Mouse (Mus musculus) embryonic facial prominence, embryonic 15.5 days (tissue): ENCODE measurements around the gene Ablim2. TPM values are rescaled to one million over a fixed set of nuclear protein-coding genes. Genes with fewer than 3 reads are reported as not detected.

Experiments used
- ATAC-seq: fragments of 200-750 bp; cut with Nextera tagmentation; 2 replicates; pipeline ENCODE4 v1.8.0; 2017; ENCODE audit warnings: low read depth, moderate TSS enrichment; ENCODE audit not compliant: insufficient number of reproducible peaks, low FRiP score, low TSS enrichment
- H3K27ac ChIP-seq: fragments of 300-500 bp; sonication (generic); replicated peaks from 2 replicates; pipeline ENCODE4 v1.5.1; 2015; ENCODE audit warnings: mild to moderate bottlenecking, inconsistent platforms
- H3K27me3 ChIP-seq: fragments of 300-500 bp; sonication (generic); 2 replicates; pipeline ENCODE4 v1.6.1; 2015; ENCODE audit warnings: inconsistent platforms
- H3K36me3 ChIP-seq: fragments of 300-500 bp; sonication (generic); 2 replicates; pipeline ENCODE4 v1.6.1; 2015; ENCODE audit warnings: mild to moderate bottlenecking, inconsistent platforms
- H3K4me1 ChIP-seq: fragments of 300-500 bp; sonication (generic); 2 replicates; pipeline ENCODE4 v1.6.1; 2015; ENCODE audit warnings: inconsistent platforms
- H3K4me2 ChIP-seq: fragments of 300-500 bp; sonication (generic); replicated peaks from 2 replicates; pipeline ENCODE4 v1.6.1; 2015; ENCODE audit warnings: mild to moderate bottlenecking, inconsistent platforms
- H3K4me3 ChIP-seq: fragments of 300-500 bp; sonication (generic); replicated peaks from 2 replicates; pipeline ENCODE4 v1.5.1; 2015; ENCODE audit warnings: mild to moderate bottlenecking, inconsistent platforms
- H3K9ac ChIP-seq: fragments of 300-500 bp; sonication (generic); 2 replicates; pipeline ENCODE4 v1.6.1; 2015; ENCODE audit warnings: inconsistent platforms
- H3K9me3 ChIP-seq: fragments of 300-500 bp; sonication (generic); replicated peaks from 2 replicates; pipeline ENCODE4 v1.6.1; 2016; ENCODE audit warnings: inconsistent platforms
- WGBS: fragments of 180-500 bp; shearing (Covaris S2); methylation state at CpG from one replicate; pipeline ENCODE4 v1.1.7; 2015; 5-methylcytosine and 5-hydroxymethylcytosine counted together
- polyA plus RNA-seq: library from polyadenylated mRNA; unstranded; fragments of >200 nt; fragmentation: Nextera tagmentation; extraction: Ambion mirVana; gene quantifications from 2 replicates; pipeline ENCODE4 v1.2.1, GENCODE M21; 2015

Gene Ablim2
- polyA plus RNA-seq, 1 experiment from 2014 or later: 4.7 TPM

DNA sequence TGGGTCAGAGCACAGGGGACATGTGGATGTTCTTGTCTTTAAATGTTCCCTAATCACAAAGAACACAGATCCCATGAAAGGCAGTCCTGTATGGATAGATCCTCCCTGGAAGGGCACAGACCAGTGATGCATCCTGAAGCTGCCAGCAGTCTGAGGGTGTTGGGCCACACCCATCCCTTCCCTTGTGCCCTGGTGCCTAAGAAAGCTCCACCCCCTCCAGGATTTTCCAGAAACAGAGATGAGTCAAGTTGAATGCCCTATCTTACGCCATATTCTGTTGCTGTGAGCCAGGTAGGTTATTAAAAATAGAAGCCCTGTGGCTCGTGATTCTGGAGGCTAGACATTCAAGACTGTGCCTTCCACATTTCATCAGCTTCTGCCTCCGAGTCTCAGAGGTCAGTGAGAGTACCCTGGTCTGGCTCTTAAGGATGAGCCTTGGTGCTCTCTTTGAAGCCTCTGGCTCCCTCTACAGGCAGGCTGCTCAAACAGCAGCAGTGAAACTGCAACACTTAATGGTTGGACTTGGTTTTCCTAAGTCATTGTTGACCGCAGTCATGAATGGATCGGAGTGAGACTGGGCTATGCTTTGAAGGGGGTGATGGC lies 2.4 kb upstream of the Ablim2 start:
- H3K4me1 ChIP-seq: peaks cover 16% of the 10 kb centered on the region
- whole genome bisulfite sequencing: 28% methylated on average over 5 of the region's 5 CpGs

DNA sequence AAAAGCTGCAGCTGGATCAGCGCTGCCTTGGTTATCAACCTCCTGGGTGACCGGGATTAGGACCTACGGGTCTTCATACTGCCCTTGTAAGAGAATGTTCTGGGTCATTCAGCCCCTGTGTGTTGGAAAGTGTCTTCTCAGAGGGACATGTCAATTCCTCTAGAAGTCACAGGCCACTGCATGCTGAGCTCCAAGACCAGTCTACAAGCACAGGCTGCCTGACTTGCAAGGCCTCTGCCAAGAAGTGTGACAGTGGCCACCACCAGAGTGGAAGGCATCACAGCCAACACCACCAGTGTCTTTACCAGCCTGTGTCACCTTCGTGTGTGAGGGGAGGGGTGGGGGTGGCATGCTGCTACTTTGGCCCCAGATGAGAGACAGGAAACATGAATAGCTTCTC lies 1.7 kb upstream of the Ablim2 start:
- H3K4me2 ChIP-seq: no peak overlapping the region
- H3K36me3 ChIP-seq: no peaks in the 10 kb centered on the region
- H3K4me3 ChIP-seq: no peak overlapping the region
- ATAC-seq: no peak
- no peak overlapping the region for H3K9ac ChIP-seq
- peaks cover 57% of the 10 kb centered on the region for H3K27me3 ChIP-seq
- H3K4me1 ChIP-seq: peaks cover 16% of the 10 kb centered on the region
- H3K9me3 ChIP-seq: no peaks in the 10 kb centered on the region
- H3K27ac ChIP-seq: no peak overlapping the region
- WGBS: 76% methylated on average over 4 of the region's 4 CpGs

More for the DNA sequence above, 2.4 kb upstream of the Ablim2 start:
- no peak for ATAC-seq
- Histone ChIP-seq H3K9me3 (no peaks in the 10 kb centered on the region), H3K9ac (no peak overlapping the region), H3K4me3 (no peak overlapping the region), H3K36me3 (no peaks in the 10 kb centered on the region), H3K4me2 (no peak overlapping the region), H3K27ac (no peak overlapping the region), H3K27me3 (peaks cover 49% of the 10 kb centered on the region)

DNA sequence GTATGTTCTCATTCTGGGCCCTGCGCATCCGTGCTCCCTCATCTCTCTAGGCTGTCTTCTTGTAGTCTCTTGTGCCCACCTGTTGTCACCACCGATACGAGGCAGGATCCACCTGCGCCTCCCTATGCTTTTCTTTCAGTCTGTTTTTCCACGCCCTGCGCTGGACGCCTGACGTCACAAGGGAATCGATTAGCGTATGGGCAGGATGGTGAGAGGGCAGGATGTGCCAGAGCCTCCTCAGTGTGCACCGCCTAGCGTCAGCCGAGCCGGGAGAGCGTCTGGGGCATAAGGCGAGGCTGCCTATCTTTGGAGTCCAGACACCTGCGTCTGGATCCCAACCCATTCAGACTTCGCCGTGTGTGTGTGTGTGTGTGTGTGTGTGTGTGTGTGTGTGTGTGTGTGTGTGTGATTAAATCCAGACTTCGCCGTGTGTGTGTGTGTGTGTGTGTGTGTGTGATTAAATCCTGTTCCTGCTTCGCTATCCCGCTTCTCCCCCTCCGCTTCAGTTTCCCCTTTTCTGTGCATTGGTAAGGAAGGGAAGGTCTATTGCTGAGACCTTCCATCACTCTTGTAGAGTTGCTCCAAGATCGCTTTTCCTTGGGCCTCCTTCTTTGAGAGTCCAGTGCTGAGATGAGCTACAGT lies 562 bp upstream of the Ablim2 start:
- no peak for ATAC-seq
- H3K9me3 ChIP-seq: no peaks in the 10 kb centered on the region
- no peak overlapping the region for H3K27ac ChIP-seq
- peak overlapping the region; percentile 55 for H3K4me3 ChIP-seq
- WGBS: 10% methylated on average over 26 of the region's 26 CpGs
- H3K4me2 ChIP-seq: peak overlapping the region; percentile 98
- no peak overlapping the region for H3K9ac ChIP-seq
- no peaks in the 10 kb centered on the region for H3K36me3 ChIP-seq
- peaks cover 16% of the 10 kb centered on the region for H3K4me1 ChIP-seq
- H3K27me3 ChIP-seq: peaks cover 59% of the 10 kb centered on the region

DNA sequence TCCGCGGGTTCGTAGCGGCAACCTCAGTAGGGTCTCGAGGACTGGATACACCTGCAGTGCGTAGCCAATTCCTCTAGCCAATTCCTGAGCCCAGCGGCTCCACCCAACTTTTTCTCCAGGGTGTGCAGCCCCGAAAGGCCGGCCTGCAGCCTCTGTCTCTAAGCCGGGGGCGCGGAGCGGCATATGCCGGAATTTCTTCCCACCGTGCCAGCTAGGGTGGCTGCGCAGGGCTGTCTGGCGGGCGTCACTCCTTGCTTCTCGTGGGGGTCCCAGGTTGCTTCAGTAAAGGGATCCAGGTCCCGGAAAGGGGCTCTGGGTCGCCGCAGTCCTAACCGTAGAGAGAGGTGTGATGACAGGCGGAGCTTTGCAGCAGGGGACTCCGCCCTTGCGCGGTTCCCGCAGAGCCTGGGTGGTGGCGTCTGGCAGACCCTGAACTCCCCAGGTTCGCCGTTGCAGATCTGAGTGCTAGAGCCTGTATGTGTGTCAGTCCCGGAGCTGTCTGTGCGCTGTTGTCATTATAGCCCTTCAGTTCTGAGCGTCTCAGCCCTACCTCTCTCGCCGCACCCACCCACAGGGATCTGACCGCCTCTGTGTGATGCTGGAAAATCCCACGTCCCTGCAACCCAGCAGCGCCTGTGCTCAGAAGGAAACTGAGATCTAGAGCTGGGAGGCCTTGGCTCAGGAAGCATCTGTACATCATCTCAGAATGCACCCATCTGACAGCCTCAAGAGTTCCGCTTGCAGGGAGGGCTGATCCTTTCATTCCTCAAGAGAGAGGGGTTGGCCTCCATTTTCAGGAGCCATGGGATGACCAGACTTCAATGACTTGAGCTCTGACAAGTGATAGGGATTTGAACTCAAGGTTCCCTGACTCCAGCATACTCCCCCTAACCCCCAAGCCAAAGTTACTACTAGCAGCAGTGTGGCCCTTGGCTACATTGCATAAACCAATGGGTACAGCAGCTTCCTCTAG lies 687 bp downstream of the Ablim2 start:
- H3K4me3 ChIP-seq: peak overlapping the region; percentile 55
- H3K9ac ChIP-seq: 0 out of 2 replicates have a peak overlapping the region, but pooled peaks have one; percentile 29
- H3K27ac ChIP-seq: no peak overlapping the region
- ATAC-seq: peak; percentile 12
- peaks cover 59% of the 10 kb centered on the region for H3K27me3 ChIP-seq
- H3K4me1 ChIP-seq: peaks cover 16% of the 10 kb centered on the region
- no peaks in the 10 kb centered on the region for H3K9me3 ChIP-seq
- H3K36me3 ChIP-seq: no peaks in the 10 kb centered on the region
- 3% methylated on average over 40 of the region's 40 CpGs for WGBS
- H3K4me2 ChIP-seq: peak overlapping the region; percentile 98

DNA sequence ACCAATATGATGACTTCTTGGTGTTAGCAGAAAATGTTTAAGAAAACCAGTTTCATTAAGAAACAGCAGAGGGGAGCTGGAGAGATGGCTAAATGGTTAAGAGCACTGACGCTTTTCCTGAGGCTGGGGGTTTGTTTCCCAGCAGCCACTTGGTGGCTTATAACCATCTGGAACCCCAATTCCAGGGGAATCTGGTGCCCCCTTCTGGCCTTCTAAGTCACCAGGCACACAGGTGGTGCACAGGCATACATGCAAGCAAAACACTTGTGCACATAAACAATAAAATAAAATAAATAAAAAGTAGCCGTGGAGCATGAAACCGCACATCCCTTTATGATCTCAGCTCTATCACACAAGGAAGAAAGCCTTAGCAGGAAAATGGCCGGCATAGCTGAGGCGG lies 3.6 kb downstream of the Ablim2 start:
- Histone ChIP-seq H3K4me3 (no peak overlapping the region), H3K36me3 (no peaks in the 10 kb centered on the region), H3K9me3 (no peaks in the 10 kb centered on the region), H3K27me3 (peaks cover 56% of the 10 kb centered on the region), H3K27ac (no peak overlapping the region), H3K9ac (no peak overlapping the region), H3K4me1 (peaks cover 16% of the 10 kb centered on the region), H3K4me2 (no peak overlapping the region)
- WGBS: 70% methylated on average over 5 of the region's 5 CpGs
- no peak for ATAC-seq

DNA sequence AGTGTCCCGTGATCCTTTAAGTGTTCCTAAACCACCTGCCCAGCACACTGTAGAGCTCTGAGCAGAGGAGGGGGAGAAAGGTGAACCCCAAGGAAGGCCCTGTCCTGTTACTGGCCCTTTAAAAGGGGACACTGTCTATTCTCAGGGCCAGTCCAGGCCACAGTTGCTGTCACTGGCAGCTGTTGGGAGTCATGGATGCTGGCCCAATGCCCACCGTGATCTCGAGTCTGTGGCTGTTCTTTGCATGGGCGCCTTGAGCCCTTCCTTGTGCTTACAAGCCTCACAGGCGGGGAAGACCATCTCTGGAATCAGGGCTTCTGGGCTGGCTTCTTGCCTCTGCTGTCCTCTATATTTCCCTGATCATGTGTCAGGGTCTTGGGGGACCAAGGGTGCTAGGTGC lies 4.7 kb downstream of the Ablim2 start:
- ATAC-seq: no peak
- no peaks in the 10 kb centered on the region for H3K36me3 ChIP-seq
- 54% methylated on average over 5 of the region's 5 CpGs for WGBS
- H3K9ac ChIP-seq: no peak overlapping the region
- no peak overlapping the region for H3K27ac ChIP-seq
- H3K4me3 ChIP-seq: no peak overlapping the region
- H3K27me3 ChIP-seq: peaks cover 45% of the 10 kb centered on the region
- H3K9me3 ChIP-seq: no peaks in the 10 kb centered on the region
- no peak overlapping the region for H3K4me2 ChIP-seq
- peaks cover 11% of the 10 kb centered on the region for H3K4me1 ChIP-seq

- Histone ChIP-seq H3K4me1 (peaks cover 9% of the 10 kb centered on the region), H3K27ac (no peak overlapping the region), H3K36me3 (no peaks in the 10 kb centered on the region), H3K9me3 (no peaks in the 10 kb centered on the region), H3K4me2 (no peak overlapping the region), H3K4me3 (no peak overlapping the region), H3K9ac (no peak overlapping the region), H3K27me3 (peaks cover 41% of the 10 kb centered on the region)
- no peak for ATAC-seq
- 71% methylated on average over 10 of the region's 10 CpGs for WGBS
Observed at GRCm38 (mm10) chr5:35762850-35763249, 5.2 kb downstream of the Ablim2 start.

GRCm38 (mm10) chr5:35765909-35766308 lies 8.2 kb downstream of the Ablim2 start:
- Histone ChIP-seq H3K4me1 (no peaks in the 10 kb centered on the region), H3K9me3 (no peaks in the 10 kb centered on the region), H3K4me2 (no peak overlapping the region), H3K4me3 (no peak overlapping the region), H3K27me3 (peaks cover 10% of the 10 kb centered on the region; the same call in 1 of the 2 replicates), H3K9ac (no peak overlapping the region), H3K27ac (no peak overlapping the region), H3K36me3 (no peaks in the 10 kb centered on the region)
- 79% methylated on average over 6 of the region's 6 CpGs for WGBS
- ATAC-seq: no peak

DNA sequence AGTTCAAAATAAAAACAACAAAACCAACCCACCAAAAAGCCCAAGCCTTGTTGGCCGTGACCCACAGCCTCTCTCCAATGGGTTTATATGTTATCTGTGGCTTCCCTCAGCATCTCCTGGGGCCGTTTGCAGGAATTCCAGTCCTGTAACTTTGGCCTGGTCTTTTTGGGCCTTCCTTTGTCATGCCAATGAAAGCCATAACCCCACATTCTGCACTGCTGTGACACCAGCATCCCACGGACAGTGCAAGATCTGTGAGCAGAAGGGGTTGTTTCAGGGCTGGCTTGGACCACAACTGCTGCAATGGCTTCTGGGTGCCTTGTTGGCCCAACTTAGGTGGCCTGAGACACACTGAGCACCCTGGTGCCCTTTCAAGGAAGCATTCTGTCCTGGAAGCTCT lies 10.8 kb downstream of the Ablim2 start:
- Histone ChIP-seq H3K36me3 (no peaks in the 10 kb centered on the region), H3K27me3 (peaks cover 7% of the 10 kb centered on the region; the same call in 1 of the 2 replicates), H3K4me2 (no peak overlapping the region), H3K27ac (no peak overlapping the region), H3K4me1 (peaks cover 5% of the 10 kb centered on the region), H3K9ac (no peak overlapping the region), H3K4me3 (no peak overlapping the region), H3K9me3 (no peaks in the 10 kb centered on the region)
- WGBS: 56% methylated on average over 3 of the region's 3 CpGs
- no peak for ATAC-seq

- no peak for ATAC-seq
- 80% methylated on average over 7 of the region's 7 CpGs for WGBS
- no peak overlapping the region for H3K4me2 ChIP-seq
- no peak overlapping the region for H3K4me3 ChIP-seq
- H3K27me3 ChIP-seq: peaks cover 7% of the 10 kb centered on the region; the same call in 1 of the 2 replicates
- peaks cover 10% of the 10 kb centered on the region for H3K4me1 ChIP-seq
- H3K27ac ChIP-seq: no peak overlapping the region
- H3K9ac ChIP-seq: no peak overlapping the region
- H3K9me3 ChIP-seq: no peaks in the 10 kb centered on the region
- H3K36me3 ChIP-seq: no peaks in the 10 kb centered on the region
Observed at GRCm38 (mm10) chr5:35768997-35769396, 11.3 kb downstream of the Ablim2 start.

GRCm38 (mm10) chr5:35770246-35770645 lies 12.6 kb downstream of the Ablim2 start:
- H3K4me3 ChIP-seq: no peak overlapping the region
- no peak overlapping the region for H3K4me2 ChIP-seq
- no peaks in the 10 kb centered on the region; the same call in 1 of the 2 replicates for H3K27me3 ChIP-seq
- no peak overlapping the region for H3K27ac ChIP-seq
- H3K36me3 ChIP-seq: no peaks in the 10 kb centered on the region
- H3K9ac ChIP-seq: no peak overlapping the region
- peaks cover 10% of the 10 kb centered on the region for H3K4me1 ChIP-seq
- no peak for ATAC-seq
- WGBS: 76% methylated on average over 2 of the region's 2 CpGs
- H3K9me3 ChIP-seq: no peaks in the 10 kb centered on the region
